Mouse (Mus musculus) brain, embryonic 14.5 days (tissue): ENCODE measurements around the gene Stx1a.

ENCODE experiments used
- CTCF ChIP-seq: fragments of 200-500 bp; IDR thresholded peaks from 2 replicates; pipeline ENCODE4 v1.5.1; 2012; ENCODE audit warnings: inconsistent platforms, mild to moderate bottlenecking, moderate library complexity, borderline replicate concordance; ENCODE audit not compliant: insufficient read depth, insufficient read length; ENCODE audit errors: extremely low read depth
- POLR2A ChIP-seq: fragments of 200-500 bp; IDR thresholded peaks from 2 replicates; pipeline ENCODE4 v1.6.1; 2012; ENCODE audit warnings: mild to moderate bottlenecking, inconsistent platforms, borderline replicate concordance; ENCODE audit not compliant: poor library complexity, insufficient read depth, insufficient read length, severe bottlenecking; ENCODE audit errors: extremely low read depth

GRCm38 (mm10) chr5:135008671-135009589 is 14.4 kb upstream of the Stx1a start, which contains the start of gene Abhd11:
- TF ChIP-seq POLR2A: peak; percentile 66; the same call in 1 of the 2 replicates
- TF ChIP-seq CTCF: no peak
